Mouse (Mus musculus) adrenal gland, postnatal 25 days (tissue): ENCODE results near the gene Dpysl5. TPM values are rescaled to one million over a fixed set of nuclear protein-coding genes. Genes with fewer than 3 reads are reported as not detected.

Source experiments
- DNase-seq: peaks from one replicate; pipeline ENCODE4 v3.0.0; 2021; ENCODE audit warnings: mixed read lengths
- total RNA-seq: library from RNA; stranded (reverse); gene quantifications from 2 replicates; pipeline ENCODE4 v1.2.3, GENCODE M21; 2021

Gene Dpysl5
- total RNA-seq, 1 experiment from 2014 or later = 1.3 TPM

DNA sequence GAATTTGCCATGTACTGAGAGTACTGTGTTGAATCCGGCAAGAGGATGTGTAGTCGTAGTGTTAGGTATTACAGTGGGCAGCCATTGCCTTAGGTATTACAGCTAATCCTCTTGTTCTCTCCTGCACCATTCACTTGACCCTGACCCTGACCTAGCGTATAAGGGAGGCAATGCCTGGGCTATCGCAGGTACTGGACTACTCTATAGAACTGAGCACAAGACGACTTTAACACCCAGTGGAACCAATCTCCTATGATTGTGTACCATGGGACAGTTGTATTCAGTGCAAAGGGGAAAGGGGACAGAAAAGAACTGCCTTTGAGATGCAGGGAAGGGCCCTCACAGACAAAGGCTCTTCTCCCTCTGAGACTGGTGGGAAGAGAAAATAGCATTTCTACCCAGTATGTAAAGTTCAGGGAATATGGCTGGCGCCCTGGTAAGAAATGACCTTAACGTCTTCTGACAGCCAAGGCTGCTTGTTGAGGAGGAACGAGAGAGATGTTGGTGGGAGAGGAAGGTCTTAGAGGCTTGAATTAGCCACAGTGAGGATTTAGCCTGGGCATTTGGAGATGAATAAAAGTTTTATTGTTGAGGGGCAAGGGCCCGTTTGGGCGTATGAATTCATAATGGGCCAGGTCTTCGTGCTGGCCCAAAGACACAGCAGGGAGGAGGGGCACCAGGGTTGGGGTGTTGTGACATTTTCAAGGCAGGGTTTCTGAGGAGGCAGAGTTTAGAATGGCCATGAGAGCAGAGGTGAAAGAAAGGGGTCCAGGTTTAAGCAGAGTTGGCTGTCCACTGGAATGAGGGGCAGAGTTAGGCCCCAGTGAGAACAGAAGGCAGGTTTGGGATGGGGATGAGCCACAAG, 113.0 kb downstream of the Dpysl5 start:
- DNase-seq = no peak

GRCm38 (mm10) chr5:30825166-30825565, 113.8 kb downstream of the Dpysl5 start:
- DNase-seq = peak; percentile 11

- DNase-seq = no peak
Observed at GRCm38 (mm10) chr5:30825821-30826220, 114.5 kb downstream of the Dpysl5 start.

- no peak for DNase-seq
Observed at GRCm38 (mm10) chr5:30833416-30833815, 122.1 kb downstream of the Dpysl5 start.

- DNase-seq = no peak
Observed at GRCm38 (mm10) chr5:30839731-30840130, 128.4 kb downstream of the Dpysl5 start.

DNA sequence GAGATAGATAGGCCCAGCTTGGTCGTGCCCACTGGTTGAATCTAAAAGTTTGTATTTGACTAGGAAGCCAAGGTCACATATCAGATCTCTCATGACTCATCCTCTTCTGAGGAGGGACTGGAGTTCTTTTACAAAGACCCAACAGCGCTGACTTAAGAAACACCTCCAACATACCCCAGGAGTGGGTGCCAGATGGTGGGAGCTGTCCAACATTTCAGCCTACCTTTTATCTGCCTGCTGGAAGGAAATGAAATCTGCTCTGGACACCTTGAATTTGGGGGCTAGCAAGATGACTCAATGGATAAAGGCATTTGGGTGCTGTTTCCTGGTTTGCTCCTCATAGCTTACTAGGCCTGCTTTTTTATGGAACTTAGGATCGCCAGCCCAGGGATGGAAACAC, 130.5 kb downstream of the Dpysl5 start:
- DNase-seq = no peak

Other genes with a start within 250 kb of the Dpysl5 start
- 0.09 TPM in 1 of 2 replicates, not detected in the other for gene Otof, start 249.6 kb upstream of the Dpysl5 start, total RNA-seq
- gene 1700001C02Rik, start 245.5 kb upstream of the Dpysl5 start, total RNA-seq = not detected in 2 replicates
- gene Cib4, start 165.7 kb upstream of the Dpysl5 start, total RNA-seq = 2.2 TPM in 2 replicates
- 1,220 and 1,477 TPM in 2 replicates for gene Kcnk3, start 123.4 kb upstream of the Dpysl5 start, total RNA-seq
- 51.4 and 52.6 TPM in 2 replicates for gene Slc35f6, start 63.6 kb upstream of the Dpysl5 start, total RNA-seq
- 15.1 and 19.2 TPM in 2 replicates for gene Cenpa, start 44.8 kb upstream of the Dpysl5 start, total RNA-seq
- 51.8 and 62.9 TPM in 2 replicates for gene Mapre3, start 103.1 kb downstream of the Dpysl5 start, total RNA-seq
- gene Tmem214, start 156.4 kb downstream of the Dpysl5 start, total RNA-seq = 49.2 and 52.8 TPM in 2 replicates
- 12.1 and 17.3 TPM in 2 replicates for gene Agbl5, start 177.1 kb downstream of the Dpysl5 start, total RNA-seq
- gene Ost4, start 196.2 kb downstream of the Dpysl5 start, total RNA-seq = 190 and 207 TPM in 2 replicates
- gene Emilin1, start 201.8 kb downstream of the Dpysl5 start, total RNA-seq = 41.3 and 57.2 TPM in 2 replicates
- gene Khk, start 209.9 kb downstream of the Dpysl5 start, total RNA-seq = 28.5 and 58.5 TPM in 2 replicates
- 1.0 TPM in 1 of 2 replicates, not detected in the other for gene Cgref1, start 234.0 kb downstream of the Dpysl5 start, total RNA-seq
- gene Preb, start 248.8 kb downstream of the Dpysl5 start, total RNA-seq = 131 TPM in 2 replicates